Mouse (Mus musculus): ENCODE measurements at regions not wholly inside any gene's neighbourhood (a gene's known extent, or its start where the extent isn't known, plus 50 kb on each side); places are given as distances from the start of the nearest gene placed in this dataset.
A peak's percentile ranks its signal among the peaks of the same experiment; 100 is the strongest.
"Not testable (repeated sequence)": the region's sequence is repeated elsewhere in the genome, so short reads cannot be mapped to it uniquely, and the experiment has no call there.

DNA sequence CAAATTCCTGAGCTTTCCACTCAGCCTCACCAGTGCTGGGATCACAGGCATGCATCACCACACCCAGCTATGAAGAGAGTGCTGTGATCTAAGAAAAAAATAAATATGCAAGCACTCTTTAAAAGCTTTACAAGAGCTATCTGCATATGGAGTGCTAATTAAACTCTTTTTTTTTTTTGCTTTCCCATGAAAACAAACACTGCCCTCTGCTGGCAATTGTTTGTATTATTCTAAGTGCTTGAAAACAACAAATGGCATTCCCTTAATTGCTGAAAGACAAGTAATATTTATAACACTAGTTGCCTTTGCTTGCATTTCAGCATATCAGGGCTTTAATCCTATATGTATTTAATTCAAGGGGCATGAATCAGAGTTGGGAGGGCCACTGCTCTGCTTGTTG is 91.8 kb downstream of the 5730507C01Rik start:
- H3K4me1 ChIP-seq; H3K27ac ChIP-seq; H3K36me3 ChIP-seq (replicated peaks); H3K4me3 ChIP-seq; H3K27me3 ChIP-seq (replicated peaks); H3K4me2 ChIP-seq; ATAC-seq (replicated peaks); H3K9ac ChIP-seq; H3K9me3 ChIP-seq: not testable (repeated sequence)

DNA sequence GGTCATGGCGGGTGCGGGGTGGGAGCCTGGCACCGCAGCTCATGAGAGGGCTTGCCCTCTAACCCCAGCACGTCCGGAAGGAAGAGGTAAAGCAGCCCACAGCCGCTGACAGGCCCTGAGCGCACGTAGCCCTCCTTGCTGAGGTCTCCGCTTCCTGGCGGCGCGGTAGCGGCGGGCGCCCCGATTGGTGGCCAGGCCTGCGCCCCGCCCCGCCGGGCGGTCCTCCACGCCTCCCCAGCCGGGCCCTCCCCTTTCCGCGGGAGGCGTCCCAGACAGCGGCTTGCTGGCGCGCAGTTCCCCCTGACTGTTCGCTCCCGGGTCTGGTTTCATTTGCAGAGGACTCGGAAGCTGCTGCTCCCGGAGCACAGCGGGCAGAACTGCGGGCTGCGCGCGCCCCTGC is 95.5 kb downstream of the 5730507C01Rik start:
- H3K27ac ChIP-seq: peak overlapping the region; percentile 66
- WGBS: under 1% methylated on average over 35 of the region's 38 CpGs

DNA sequence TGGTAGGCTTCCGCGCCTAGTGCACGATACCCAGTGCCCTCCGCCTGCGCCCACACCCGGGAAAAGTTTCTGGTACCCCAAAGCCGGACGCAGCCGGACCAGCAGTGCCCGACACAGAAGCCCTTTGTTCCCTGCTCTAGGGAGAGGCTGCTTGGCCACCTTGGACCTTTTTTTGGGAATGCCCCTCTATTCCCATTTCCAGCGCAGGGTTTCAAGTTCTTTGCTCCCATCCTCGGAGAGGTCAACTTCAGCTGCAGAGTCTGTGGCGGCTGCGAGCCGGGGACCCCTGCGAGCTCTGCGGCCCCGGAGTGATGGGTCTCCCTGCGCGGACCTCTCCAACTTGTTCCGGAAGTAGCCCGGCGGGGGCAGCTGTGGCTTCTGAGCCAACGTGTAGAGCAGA is 96.3 kb downstream of the 5730507C01Rik start:
- 4% methylated on average over 24 of the region's 24 CpGs for WGBS
- H3K4me3 ChIP-seq: peak overlapping the region; percentile 56
- H3K9ac ChIP-seq: peak overlapping the region; percentile 54; the same call in 1 of the 2 replicates
- not testable (repeated sequence) for H3K27me3 ChIP-seq (replicated peaks); H3K9me3 ChIP-seq; H3K36me3 ChIP-seq (replicated peaks); ATAC-seq (replicated peaks); H3K27ac ChIP-seq; H3K4me1 ChIP-seq
- peak overlapping the region; percentile 56 for H3K4me2 ChIP-seq

More for the DNA sequence above, 95.5 kb downstream of the 5730507C01Rik start:
- no peaks in the 10 kb centered on the region for H3K4me1 ChIP-seq
- ATAC-seq (replicated peaks): peak; percentile 95
- peak overlapping the region; percentile 56 for H3K4me2 ChIP-seq
- H3K4me3 ChIP-seq: peak overlapping the region; percentile 56
- no peaks in the 10 kb centered on the region for H3K27me3 ChIP-seq (replicated peaks)
- H3K9ac ChIP-seq: peak overlapping the region; percentile 54
- no peaks in the 10 kb centered on the region for H3K36me3 ChIP-seq (replicated peaks)
- H3K9me3 ChIP-seq: no peaks in the 10 kb centered on the region

All from midbrain, embryonic 15.5 days (tissue).